Mouse (Mus musculus) heart, postnatal 0 days (tissue): ENCODE measurements around the gene Cxcl17.

Source experiments
- CTCF ChIP-seq: IDR thresholded peaks from 2 replicates; pipeline ENCODE4 v1.5.1; 2016; ENCODE audit warnings: antibody characterized with exemption, control low read depth, low read depth
- EP300 ChIP-seq: IDR thresholded peaks from 2 replicates; pipeline ENCODE4 v1.6.1; 2016; ENCODE audit warnings: antibody characterized with exemption, low read depth

- TF ChIP-seq CTCF, result no peak
- TF ChIP-seq EP300, result no peak
Observed at GRCm38 (mm10) chr7:25394754-25395153, 17.9 kb downstream of the Cxcl17 start.
